ENCODE assay signal across 8 mouse cellular contexts in genomic region chr16:46022189-46022928, GRCm38 (mm10). TPM values are rescaled to one million over a fixed set of nuclear protein-coding genes. Genes with fewer than 3 reads are reported as not detected.
DNase-seq lines count a peak whose midpoint lies in the region; ATAC-seq and TF ChIP-seq lines count a peak whose summit lies in the region.

No protein-coding gene starts in this region.

- WGBS in kidney, adult 2 months: 24% methylated on average over 5 of the region's 5 CpGs
- 43% methylated on average over 5 of the region's 5 CpGs for WGBS in limb, embryonic 14.5 days

- H3K9me3 ChIP-seq in limb, embryonic 14.5 days (ENCODE audit: control insufficient read depth, low read length): no peaks in the 10 kb centered on the region

- no peaks in the 10 kb centered on the region for H3K36me3 ChIP-seq in kidney, adult 2 months (ENCODE audit: control insufficient read depth, insufficient read depth, low read length)
- no peaks in the 10 kb centered on the region for H3K36me3 ChIP-seq in limb, embryonic 14.5 days (ENCODE audit: control insufficient read depth, insufficient read depth, low read length)
- H3K36me3 ChIP-seq in myocyte (ENCODE audit: control insufficient read depth, insufficient read depth): no peaks in the 10 kb centered on the region

- no peak overlapping the region for H3K4me3 ChIP-seq in kidney, adult 2 months (ENCODE audit: insufficient read depth, low read depth, low read length)
- H3K4me3 ChIP-seq in limb, embryonic 14.5 days (replicated peaks; ENCODE audit: low read length): no peak overlapping the region
- H3K4me3 ChIP-seq in myocyte: no peak overlapping the region

- 0 out of 2 replicates have a peak overlapping the region, but pooled peaks have one; percentile 56 for H3K27ac ChIP-seq in kidney, adult 2 months (ENCODE audit: insufficient read depth, low read depth, low read length)
- H3K27ac ChIP-seq in limb, embryonic 14.5 days (replicated peaks; ENCODE audit: low read depth, low read length): no peak overlapping the region

- peak; percentile 86 for TF ChIP-seq CTCF in kidney, adult 2 months (conservative IDR thresholded peaks at IDR 0.05; ENCODE audit: insufficient read depth, insufficient read length, low read depth, low read length)

- peaks cover 23% of the 10 kb centered on the region for H3K4me1 ChIP-seq in kidney, adult 2 months (ENCODE audit: control insufficient read depth, insufficient read depth, low read length)
- 0 out of 2 replicates have a peak, but pooled peaks cover 3% of the 10 kb centered on the region for H3K4me1 ChIP-seq in limb, embryonic 14.5 days (ENCODE audit: control insufficient read depth, insufficient read depth, low read length)

- DNase-seq in B cell, adult 2 months: peak; percentile 42 to 52
- DNase-seq in embryo, embryonic 10.5 days (ENCODE audit: low spot score): peak; percentile 85
- peak; percentile 76 for DNase-seq in kidney, adult 2 months
- DNase-seq in limb, embryonic 14.5 days (ENCODE audit: low spot score): peak; percentile 73
- peak; percentile 22 to 34 for DNase-seq in thymus, adult 18-20 months

- H3K9ac ChIP-seq in limb, embryonic 14.5 days (ENCODE audit: low read depth, low read length, severe bottlenecking): no peak overlapping the region

- H3K79me2 ChIP-seq in myocyte (ENCODE audit: control insufficient read depth, insufficient read depth): no peaks in the 10 kb centered on the region

- TF ChIP-seq POLR2A in kidney, adult 2 months (IDR thresholded peaks at IDR 0.05; ENCODE audit: low read depth, low read length): no peak
- TF ChIP-seq POLR2A in limb, embryonic 14.5 days (IDR thresholded peaks at IDR 0.05; ENCODE audit: borderline replicate concordance, extremely low read depth, insufficient read depth, insufficient read length): no peak
- no peak for TF ChIP-seq POLR2A in myocyte (IDR thresholded peaks at IDR 0.05; ENCODE audit: insufficient read length, low read depth)

- ATAC-seq in activated CD4-positive, CD25-positive, alpha-beta regulatory T cell, adult 4 months: peak; percentile 86
- ATAC-seq in granulocyte monocyte progenitor cell, adult 5-6 weeks (replicated peaks; ENCODE audit: poor library complexity, severe bottlenecking): peak; percentile 98
- peak; percentile 79 for ATAC-seq in limb, embryonic 14.5 days (ENCODE audit: low FRiP score, low read depth)

- no peaks in the 10 kb centered on the region for H3K27me3 ChIP-seq in kidney, adult 2 months (replicated peaks; ENCODE audit: control insufficient read depth, insufficient read depth, low read length)
- H3K27me3 ChIP-seq in limb, embryonic 14.5 days (ENCODE audit: control insufficient read depth, insufficient read depth, low read length): no peaks in the 10 kb centered on the region
- no peaks in the 10 kb centered on the region for H3K27me3 ChIP-seq in myocyte (ENCODE audit: control insufficient read depth, insufficient read depth, insufficient read length)

- no peak overlapping the region for H3ac ChIP-seq in myocyte (ENCODE audit: control insufficient read depth, insufficient read length)

- no peak overlapping the region for H3K4me2 ChIP-seq in limb, embryonic 14.5 days (replicated peaks; ENCODE audit: low read depth, low read length, severe bottlenecking)
- H3K4me2 ChIP-seq in myocyte (ENCODE audit: low read depth): peak overlapping the region; percentile 55

TF ChIP-seq in myocyte, 11 proteins besides CTCF, POLR2A, EP300 and RAD21:
- TF ChIP-seq CEBPB (IDR thresholded peaks at IDR 0.05; ENCODE audit: insufficient read depth, poor library complexity, severe bottlenecking): no peak
- TF ChIP-seq MYOG (IDR thresholded peaks at IDR 0.05; ENCODE audit: control insufficient read depth in 1 of 3, insufficient read depth in 1 of 3, insufficient read length in 2 of 3, low read depth in 2 of 3): no peak

RNA-seq across cellular contexts. Expression of gene Plcxd2, which starts 12.3 kb away (rescaled TPM):
- polyA plus RNA-seq in activated CD4-positive, CD25-positive, alpha-beta regulatory T cell, adult 4 months (2017; shearing (Covaris generic)): 1 to 10 TPM; 3.2 to 6.8 TPM
- total RNA-seq in granulocyte monocyte progenitor cell, adult 5-6 weeks (2014; fragmentation: Nextera tagmentation): 2.4 and 2.8 TPM in 2 replicates
- total RNA-seq in granulocyte monocyte progenitor cell, adult 5-6 weeks (2017): 5.3 and 5.8 TPM in 2 replicates
- 1.4 and 1.7 TPM in 2 replicates for polyA plus RNA-seq in kidney, adult 2 months (2012; rRNA removed)
- 2.6 and 2.8 TPM in 2 replicates for polyA plus RNA-seq in limb, embryonic 14.5 days (2012; rRNA removed)
- polyA plus RNA-seq in limb, embryonic 14.5 days (2014; fragmentation: Nextera tagmentation; extraction: Ambion mirVana): 1.8 and 2.1 TPM in 2 replicates
- 0.90 TPM for polyA plus RNA-seq in myocyte (2012; fragmentation: generic; extraction: Trizol)

Comparison
In these comparisons a context has a peak if more than half of its experiments do, and no peak if none do; other contexts are left out.
1. DNase-seq: peak in every context shown above with its lines; median percentile 85 in embryo, embryonic 10.5 days; 76 in kidney, adult 2 months; 73 in limb, embryonic 14.5 days; 47 in B cell, adult 2 months; 28 in thymus, adult 18-20 months.